Comparison of ENCODE assay signal across 12 mouse cellular contexts in genomic region chr4:63375367-63375766, GRCm38 (mm10). TPM values are rescaled to one million over a fixed set of nuclear protein-coding genes. Genes with fewer than 3 reads are reported as not detected.
A peak's percentile ranks its signal among the peaks of the same experiment; 100 is the strongest.
DNase-seq lines count a peak whose midpoint lies in the region; ATAC-seq and TF ChIP-seq lines count a peak whose summit lies in the region.
"Had no signal": no experiment of that assay in that cellular context is flagged by ENCODE, and none has a peak within 500 bp of the region (broad histone marks: within the 10 kb centered on the region; RNA-seq: fewer than 3 reads in every experiment).

No protein-coding gene starts in this region.

- peak; percentile 45 for DNase-seq in forebrain, postnatal 0 days
- DNase-seq in lung, embryonic 14.5 days, result peak; percentile 31
- no peak for DNase-seq in lung, adult 2 months
- DNase-seq in gastrocnemius, adult 18-20 months (ENCODE audit: low spot score), result peak; percentile 64
- DNase-seq in liver, embryonic 14.5 days (ENCODE audit: low read depth in 3 of 3, low spot score in 3 of 3), result no peak
- no peak for DNase-seq in layer of hippocampus, adult 18-20 months (ENCODE audit: low spot score in 2 of 2)
- DNase-seq: right cerebral cortex, postnatal 25 days had no signal

- peaks cover 42% of the 10 kb centered on the region for H3K36me3 ChIP-seq in forebrain, postnatal 0 days (ENCODE audit: insufficient read depth)
- H3K36me3 ChIP-seq in forebrain, embryonic 12.5 days (replicated peaks), result peaks cover 96% of the 10 kb centered on the region
- H3K36me3 ChIP-seq in lung, embryonic 14.5 days (ENCODE audit: insufficient read depth), result peaks cover 85% of the 10 kb centered on the region
- H3K36me3 ChIP-seq in liver, embryonic 14.5 days (replicated peaks; ENCODE audit: control insufficient read depth, insufficient read depth, low read depth), result no peaks in the 10 kb centered on the region; the same call in 1 of the 2 replicates

- ATAC-seq in forebrain, postnatal 0 days, result peak; percentile 58
- ATAC-seq in forebrain, embryonic 12.5 days (ENCODE audit: low FRiP score), result no peak
- no peak for ATAC-seq in lung, embryonic 14.5 days (ENCODE audit: insufficient read depth)
- ATAC-seq in liver, embryonic 14.5 days (ENCODE audit: insufficient read depth), result no peak
- no peak for ATAC-seq in erythroid progenitor cell, adult 5-6 weeks (replicated peaks; ENCODE audit: low FRiP score, poor library complexity, severe bottlenecking)

- no peaks in the 10 kb centered on the region for H3K27me3 ChIP-seq in forebrain, postnatal 0 days (ENCODE audit: insufficient read depth, low read length)
- H3K27me3 ChIP-seq in forebrain, embryonic 12.5 days, result no peaks in the 10 kb centered on the region
- H3K27me3 ChIP-seq in lung, embryonic 14.5 days (ENCODE audit: insufficient read depth, low read length), result no peaks in the 10 kb centered on the region
- H3K27me3 ChIP-seq in liver, embryonic 14.5 days (ENCODE audit: control insufficient read depth, insufficient read depth, low read length), result no peaks in the 10 kb centered on the region

- no peak for TF ChIP-seq CTCF in forebrain, postnatal 0 days (IDR thresholded peaks at IDR 0.05; ENCODE audit: low read depth)
- no peak for TF ChIP-seq CTCF in lung, embryonic 14.5 days (IDR thresholded peaks at IDR 0.05; ENCODE audit: low read depth)
- TF ChIP-seq CTCF in lung, adult 2 months (IDR thresholded peaks at IDR 0.05; ENCODE audit: insufficient read depth, low read length), result no peak
- TF ChIP-seq CTCF in liver, embryonic 14.5 days (IDR thresholded peaks at IDR 0.05; ENCODE audit: low read depth), result no peak

- H3K27ac ChIP-seq in forebrain, postnatal 0 days (ENCODE audit: low read depth, low read length), result no peak overlapping the region
- no peak overlapping the region for H3K27ac ChIP-seq in forebrain, embryonic 12.5 days
- no peak overlapping the region for H3K27ac ChIP-seq in lung, embryonic 14.5 days (ENCODE audit: low read depth)
- H3K27ac ChIP-seq in liver, embryonic 14.5 days, result peak overlapping the region; percentile 94

- WGBS in forebrain, postnatal 0 days, result 58% methylated on average over 1 of the region's 1 CpGs
- WGBS in forebrain, embryonic 12.5 days, result 86% methylated on average over 1 of the region's 1 CpGs
- WGBS in lung, embryonic 14.5 days, result 48% methylated on average over 1 of the region's 1 CpGs
- WGBS in lung, adult 2 months, result 77% methylated on average over 1 of the region's 1 CpGs
- 86% methylated on average over 1 of the region's 1 CpGs for WGBS in liver, embryonic 14.5 days (ENCODE audit: insufficient replicate concordance)

- no peak for TF ChIP-seq EP300 in liver, embryonic 14.5 days (IDR thresholded peaks at IDR 0.05; ENCODE audit: low read depth)

- TF ChIP-seq POLR2A in lung, adult 2 months (IDR thresholded peaks at IDR 0.05; ENCODE audit: borderline replicate concordance, extremely low read depth, low read depth, low read length), result no peak

- H3K4me1 ChIP-seq in forebrain, postnatal 0 days (ENCODE audit: insufficient read depth), result no peaks in the 10 kb centered on the region
- H3K4me1 ChIP-seq in forebrain, embryonic 12.5 days, result 0 out of 2 replicates have a peak, but pooled peaks cover 6% of the 10 kb centered on the region
- no peaks in the 10 kb centered on the region for H3K4me1 ChIP-seq in lung, embryonic 14.5 days (ENCODE audit: insufficient read depth)
- H3K4me1 ChIP-seq in lung, adult 2 months (ENCODE audit: control insufficient read depth, insufficient read depth, low read length), result no peaks in the 10 kb centered on the region
- H3K4me1 ChIP-seq in liver, embryonic 14.5 days (replicated peaks; ENCODE audit: control insufficient read depth in 2 of 2, insufficient read depth in 2 of 2, low read length in 1 of 2), result peaks cover 38 to 41% of the 10 kb centered on the region in 2 experiments

- no peak overlapping the region for H3K4me3 ChIP-seq in forebrain, postnatal 0 days (ENCODE audit: low read depth, low read length)
- no peak overlapping the region for H3K4me3 ChIP-seq in forebrain, embryonic 12.5 days (replicated peaks)
- H3K4me3 ChIP-seq in lung, embryonic 14.5 days (ENCODE audit: low read depth, low read length), result no peak overlapping the region
- no peak overlapping the region for H3K4me3 ChIP-seq in lung, adult 2 months (replicated peaks; ENCODE audit: extremely low read depth, low read depth, low read length)
- no peak overlapping the region for H3K4me3 ChIP-seq in liver, embryonic 14.5 days (ENCODE audit: insufficient read depth in 1 of 2, low read depth in 2 of 2, low read length in 2 of 2)
- H3K4me3 ChIP-seq: myocyte had no signal

- no peak overlapping the region for H3K4me2 ChIP-seq in forebrain, postnatal 0 days (ENCODE audit: low read depth)
- no peak overlapping the region for H3K4me2 ChIP-seq in forebrain, embryonic 12.5 days
- no peak overlapping the region for H3K4me2 ChIP-seq in lung, embryonic 14.5 days
- H3K4me2 ChIP-seq in liver, embryonic 14.5 days (ENCODE audit: low read depth), result no peak overlapping the region

- no peaks in the 10 kb centered on the region for H3K9me3 ChIP-seq in forebrain, postnatal 0 days (ENCODE audit: low read length)
- no peaks in the 10 kb centered on the region for H3K9me3 ChIP-seq in forebrain, embryonic 12.5 days
- H3K9me3 ChIP-seq in lung, embryonic 14.5 days (ENCODE audit: low read depth, low read length), result no peaks in the 10 kb centered on the region
- no peaks in the 10 kb centered on the region for H3K9me3 ChIP-seq in liver, embryonic 14.5 days (ENCODE audit: control insufficient read depth, low read length)

- no peak overlapping the region for H3K9ac ChIP-seq in forebrain, postnatal 0 days
- H3K9ac ChIP-seq in forebrain, embryonic 12.5 days, result no peak overlapping the region
- no peak overlapping the region for H3K9ac ChIP-seq in lung, embryonic 14.5 days
- peak overlapping the region; percentile 10 for H3K9ac ChIP-seq in liver, embryonic 14.5 days (replicated peaks)

RNA-seq across cellular contexts. Expression of gene Orm2, which starts 13.1 kb away (rescaled TPM):
- not detected in 2 replicates for total RNA-seq in forebrain, postnatal 0 days (2014; rRNA removed)
- polyA plus RNA-seq in forebrain, postnatal 0 days (2015; fragmentation: Nextera tagmentation; extraction: Ambion mirVana), result not detected in 2 replicates
- polyA plus RNA-seq in forebrain, embryonic 12.5 days (2016; fragmentation: Nextera tagmentation; extraction: Ambion mirVana), result not detected in 2 replicates
- polyA plus RNA-seq in lung, embryonic 14.5 days (2014; fragmentation: Nextera tagmentation; extraction: Ambion mirVana), result not detected in 2 replicates
- 0.45 and 0.49 TPM in 2 replicates for polyA plus RNA-seq in lung, adult 2 months (2012; rRNA removed)
- total RNA-seq in gastrocnemius, adult 18-20 months (2021), result under 1 TPM in 1 of 2 experiments, not detected in 1; 0.47 TPM
- not detected in 2 replicates for polyA plus RNA-seq in liver, embryonic 14.5 days (2012; rRNA removed)
- not detected in 2 replicates for polyA plus RNA-seq in liver, embryonic 14.5 days (2014; fragmentation: Nextera tagmentation; extraction: Ambion mirVana)
- not detected for total RNA-seq in layer of hippocampus, adult 18-20 months (2021)
- not detected in 2 replicates for total RNA-seq in erythroid progenitor cell, adult 5-6 weeks (2015; ENCODE audit: low replicate concordance)
- not detected in 2 replicates for total RNA-seq in erythroid progenitor cell, adult 5-6 weeks (2017; ENCODE audit: low replicate concordance)
- total RNA-seq: hematopoietic stem cell, adult 5-6 weeks had no signal
- polyA plus RNA-seq: frontal cortex, adult 2 months; myocyte had no signal

RNA-seq across cellular contexts. Expression of gene Orm3, which starts 19.4 kb away (rescaled TPM):
- not detected in 2 replicates for total RNA-seq in forebrain, postnatal 0 days (2014; rRNA removed)
- polyA plus RNA-seq in forebrain, postnatal 0 days (2015; fragmentation: Nextera tagmentation; extraction: Ambion mirVana), result not detected in 2 replicates
- polyA plus RNA-seq in forebrain, embryonic 12.5 days (2016; fragmentation: Nextera tagmentation; extraction: Ambion mirVana), result not detected in 2 replicates
- not detected in 2 replicates for polyA plus RNA-seq in lung, embryonic 14.5 days (2014; fragmentation: Nextera tagmentation; extraction: Ambion mirVana)
- 0.22 and 0.50 TPM in 2 replicates for polyA plus RNA-seq in lung, adult 2 months (2012; rRNA removed)
- not detected for total RNA-seq in gastrocnemius, adult 18-20 months (2021)
- polyA plus RNA-seq in liver, embryonic 14.5 days (2012; rRNA removed), result not detected in 2 replicates
- polyA plus RNA-seq in liver, embryonic 14.5 days (2014; fragmentation: Nextera tagmentation; extraction: Ambion mirVana), result not detected in 2 replicates
- not detected for total RNA-seq in layer of hippocampus, adult 18-20 months (2021)
- not detected in 2 replicates for total RNA-seq in erythroid progenitor cell, adult 5-6 weeks (2015; ENCODE audit: low replicate concordance)
- not detected in 2 replicates for total RNA-seq in erythroid progenitor cell, adult 5-6 weeks (2017; ENCODE audit: low replicate concordance)
- total RNA-seq: hematopoietic stem cell, adult 5-6 weeks had no signal
- polyA plus RNA-seq: frontal cortex, adult 2 months had no signal

RNA-seq across cellular contexts. Expression of gene Akna, which starts 27.8 kb away (rescaled TPM):
- total RNA-seq in forebrain, postnatal 0 days (2014; rRNA removed), result 3.5 and 6.1 TPM in 2 replicates
- polyA plus RNA-seq in forebrain, postnatal 0 days (2015; fragmentation: Nextera tagmentation; extraction: Ambion mirVana), result 1.2 and 3.8 TPM in 2 replicates
- 24.6 and 29.3 TPM in 2 replicates for polyA plus RNA-seq in forebrain, embryonic 12.5 days (2016; fragmentation: Nextera tagmentation; extraction: Ambion mirVana)
- 11.2 and 12.6 TPM in 2 replicates for polyA plus RNA-seq in lung, embryonic 14.5 days (2014; fragmentation: Nextera tagmentation; extraction: Ambion mirVana)
- polyA plus RNA-seq in lung, adult 2 months (2012; rRNA removed), result 22.2 and 22.7 TPM in 2 replicates
- 1 to 10 TPM in 1 of 2 experiments, under 1 TPM in 1; 0.82 to 1.5 TPM for total RNA-seq in gastrocnemius, adult 18-20 months (2021)
- 2.2 TPM in 2 replicates for polyA plus RNA-seq in liver, embryonic 14.5 days (2012; rRNA removed)
- 2.4 and 2.8 TPM in 2 replicates for polyA plus RNA-seq in liver, embryonic 14.5 days (2014; fragmentation: Nextera tagmentation; extraction: Ambion mirVana)
- total RNA-seq in layer of hippocampus, adult 18-20 months (2021), result 1 to 10 TPM; 3.1 to 3.8 TPM
- 18.7 and 26.4 TPM in 2 replicates for total RNA-seq in erythroid progenitor cell, adult 5-6 weeks (2015; ENCODE audit: low replicate concordance)
- total RNA-seq in erythroid progenitor cell, adult 5-6 weeks (2017; ENCODE audit: low replicate concordance), result 12.0 and 13.1 TPM in 2 replicates

RNA-seq across cellular contexts. Expression of gene Orm1, which starts 31.0 kb away (rescaled TPM):
- total RNA-seq in forebrain, postnatal 0 days (2014; rRNA removed), result not detected in 2 replicates
- polyA plus RNA-seq in forebrain, postnatal 0 days (2015; fragmentation: Nextera tagmentation; extraction: Ambion mirVana), result not detected in 2 replicates
- not detected in 2 replicates for polyA plus RNA-seq in forebrain, embryonic 12.5 days (2016; fragmentation: Nextera tagmentation; extraction: Ambion mirVana)
- polyA plus RNA-seq in lung, embryonic 14.5 days (2014; fragmentation: Nextera tagmentation; extraction: Ambion mirVana), result not detected in 2 replicates
- 3.9 and 4.7 TPM in 2 replicates for polyA plus RNA-seq in lung, adult 2 months (2012; rRNA removed)
- total RNA-seq in gastrocnemius, adult 18-20 months (2021), result 1 to 10 TPM in 1 of 2 experiments, under 1 TPM in 1; 0.62 to 5.0 TPM
- not detected in 2 replicates for polyA plus RNA-seq in liver, embryonic 14.5 days (2012; rRNA removed)
- not detected in 2 replicates for polyA plus RNA-seq in liver, embryonic 14.5 days (2014; fragmentation: Nextera tagmentation; extraction: Ambion mirVana)
- not detected for total RNA-seq in layer of hippocampus, adult 18-20 months (2021)
- 16.6 and 43.6 TPM in 2 replicates for total RNA-seq in erythroid progenitor cell, adult 5-6 weeks (2015; ENCODE audit: low replicate concordance)
- 5.5 and 23.5 TPM in 2 replicates for total RNA-seq in erythroid progenitor cell, adult 5-6 weeks (2017; ENCODE audit: low replicate concordance)
- polyA plus RNA-seq: myocyte had no signal

Comparison
In these comparisons a context has a peak if more than half of its experiments do, and no peak if none do; other contexts are left out.
1. DNase-seq: peak in forebrain, postnatal 0 days (single experiment), lung, embryonic 14.5 days (single experiment) and gastrocnemius, adult 18-20 months (single experiment); none in lung, adult 2 months (single experiment), liver, embryonic 14.5 days (0 of 3) and layer of hippocampus, adult 18-20 months (0 of 2).